ENCODE assay signal across 8 mouse cellular contexts in genomic region chr11:51584431-51585248, GRCm38 (mm10). TPM values are rescaled to one million over a fixed set of nuclear protein-coding genes. Genes with fewer than 3 reads are reported as not detected.
A peak's percentile ranks its signal among the peaks of the same experiment; 100 is the strongest.
DNase-seq lines count a peak whose midpoint lies in the region; ATAC-seq and TF ChIP-seq lines count a peak whose summit lies in the region.

Gene Phykpl (plus strand): TSS chr11:51584757.

- peaks cover 31% of the 10 kb centered on the region for H3K4me1 ChIP-seq in hindbrain, embryonic 13.5 days (replicated peaks)

- in situ Hi-C loops in Patski (cut with MboI; ENCODE audit: low pct_unique_long_range_greater_than_20kb): loop anchor here (5.0 kb wide), 1 partner anchor 42 kb away; no protein-coding TSS in a partner anchor

- H3K36me3 ChIP-seq in hindbrain, embryonic 13.5 days: peaks cover 35% of the 10 kb centered on the region

- under 1% methylated on average over 59 of the region's 59 CpGs for WGBS in hindbrain, embryonic 13.5 days

- H3K27ac ChIP-seq in hindbrain, embryonic 13.5 days: peak within 1 kb of the TSS; percentile 95

- peak within 1 kb of the TSS; percentile 83 for H3K9ac ChIP-seq in hindbrain, embryonic 13.5 days

- peak; percentile 73 for DNase-seq in Patski (ENCODE audit: low read depth, low spot score)
- peak; percentile 96 to 98 for DNase-seq in cerebellum, postnatal 14 days
- DNase-seq in frontal cortex, postnatal 14 days (ENCODE audit: low spot score in 2 of 2): peak; percentile 88 to 93
- peak; percentile 87 to 89 for DNase-seq in layer of hippocampus, postnatal 25 days (ENCODE audit: extremely low spot score in 1 of 2, low spot score in 1 of 2)
- DNase-seq in lung, postnatal 25 days (ENCODE audit: low spot score): peak; percentile 98
- peak; percentile 97 for DNase-seq in retina, embryonic 14.5 days (ENCODE audit: low spot score)
- peak; percentile 96 for DNase-seq in thymus, postnatal 4 days

- H3K4me2 ChIP-seq in hindbrain, embryonic 13.5 days: peak within 1 kb of the TSS; percentile 75

- no peaks in the 10 kb centered on the region for H3K9me3 ChIP-seq in hindbrain, embryonic 13.5 days

- H3K27me3 ChIP-seq in Patski: no peaks in the 10 kb centered on the region
- no peaks in the 10 kb centered on the region for H3K27me3 ChIP-seq in hindbrain, embryonic 13.5 days

- CTCF ChIA-PET in Patski (lab: Charles Lee): interaction anchor here (0.8 to 8.0 kb wide), 8 partner anchors 9 to 51 kb away, joined by 3 to 72 read pairs (median 4); no protein-coding TSS in a partner anchor

- peak within 1 kb of the TSS; percentile 56 for H3K4me3 ChIP-seq in hindbrain, embryonic 13.5 days

- TF ChIP-seq CTCF in Patski (IDR thresholded peaks at IDR 0.05): no peak

- POLR2A ChIA-PET in Patski (lab: Charles Lee): interaction anchor here (0.6 to 1.3 kb wide), 5 partner anchors 16 to 130 kb away, joined by 3 to 6 read pairs (median 4); partner anchors contain the start of gene Hnrnpab

- ATAC-seq in Patski: peak; percentile 80
- peak; percentile 93 for ATAC-seq in hindbrain, embryonic 13.5 days (ENCODE audit: low FRiP score)

RNA-seq across cellular contexts. Expression of gene Phykpl, which starts in this region (rescaled TPM):
- polyA plus RNA-seq in Patski (2021): 18.4 TPM
- 10.5 and 11.0 TPM in 2 replicates for polyA plus RNA-seq in hindbrain, embryonic 13.5 days (2015; fragmentation: Nextera tagmentation; extraction: Ambion mirVana)
- total RNA-seq in layer of hippocampus, postnatal 25 days (2021): 1 to 10 TPM; 5.6 to 8.1 TPM

Comparison
In these comparisons a context has a peak if more than half of its experiments do, and no peak if none do; other contexts are left out.
1. Peak in every context shown above with its lines: DNase-seq, ATAC-seq, H3K4me3 ChIP-seq and H3K27ac ChIP-seq.